Mouse (Mus musculus): ENCODE results near the gene Creb3l2. TPM values are rescaled to one million over a fixed set of nuclear protein-coding genes. Genes with fewer than 3 reads are reported as not detected.

Gene Creb3l2
- polyA plus RNA-seq, 1 experiment, result 6.6 TPM

DNA sequence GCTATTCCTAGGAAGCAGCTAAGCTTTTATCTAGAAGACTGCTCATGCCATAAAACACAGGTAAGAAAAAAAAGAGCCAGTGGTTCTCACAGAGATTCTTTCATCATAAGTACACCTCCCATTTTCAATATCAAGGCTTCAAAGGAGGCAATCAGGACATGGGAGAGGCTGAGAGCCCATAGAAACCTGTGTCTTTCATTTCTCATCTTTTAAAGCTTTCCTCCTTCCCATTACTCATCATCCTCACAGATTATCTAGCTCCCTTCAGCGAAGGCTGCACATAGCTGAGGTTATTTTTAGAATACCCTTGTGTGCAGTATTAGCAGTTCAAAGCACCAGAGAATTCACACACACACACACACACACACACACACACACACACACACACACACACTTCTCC is 159.3 kb downstream of the Creb3l2 start:
- H3K4me3 ChIP-seq (ENCODE audit: insufficient read depth, low read depth, low read length), result no peak overlapping the region
- no peaks in the 10 kb centered on the region for H3K4me1 ChIP-seq (ENCODE audit: control insufficient read depth, insufficient read depth, insufficient read length, low read length)
- no peak overlapping the region for H3K27ac ChIP-seq (replicated peaks; ENCODE audit: low read depth, low read length)

Other genes starting within 250 kb of the Creb3l2 start
- not detected in 2 replicates for gene Dgki, start 142.0 kb downstream of the Creb3l2 start, polyA plus RNA-seq (2012; ENCODE audit: insufficient read depth, insufficient read length, missing spikeins)
- gene Akr1d1, start 88.0 kb upstream of the Creb3l2 start, polyA plus RNA-seq (2012; ENCODE audit: insufficient read depth, insufficient read length, missing spikeins), result not detected in 2 replicates

Measured in brown adipose tissue, adult 24 weeks (tissue).